Comparison of ENCODE assay signal across 25 mouse cellular contexts in the genomic region with DNA sequence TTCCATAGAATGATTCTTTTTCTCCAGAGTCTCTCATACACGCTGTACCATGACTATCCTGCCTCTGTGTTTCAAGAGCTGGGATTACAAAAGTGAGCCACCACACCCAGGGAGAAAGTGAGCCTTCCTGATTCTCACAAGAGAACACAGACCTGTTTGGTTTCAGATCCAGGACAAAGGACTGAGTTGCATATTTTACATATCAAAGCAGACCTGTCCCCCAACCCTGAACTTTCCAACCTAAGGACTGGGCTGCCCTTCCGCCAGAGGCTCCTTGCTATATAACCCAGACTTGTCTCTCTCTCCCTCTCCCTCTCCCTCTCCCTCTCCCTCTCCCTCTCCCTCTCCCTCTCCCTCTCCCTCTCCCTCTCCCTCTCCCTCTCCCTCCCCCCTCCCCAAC.
DNase-seq lines count a peak whose midpoint lies in the region; ATAC-seq lines count a peak whose summit lies in the region.
"Had no signal": no experiment of that assay in that cellular context is flagged by ENCODE, and none has a peak within 500 bp of the region (broad histone marks: within the 10 kb centered on the region; RNA-seq: fewer than 3 reads in every experiment).

No protein-coding gene starts in this region.

- H3K4me2 ChIP-seq in forebrain, embryonic 12.5 days = no peak overlapping the region
- H3K4me2 ChIP-seq: embryonic facial prominence, embryonic 13.5 days; embryonic facial prominence, embryonic 15.5 days; forebrain, embryonic 13.5 days; forebrain, embryonic 15.5 days had no signal

- H3K27me3 ChIP-seq in forebrain, embryonic 12.5 days = no peaks in the 10 kb centered on the region
- H3K27me3 ChIP-seq: embryonic facial prominence, embryonic 13.5 days; embryonic facial prominence, embryonic 15.5 days; forebrain, embryonic 13.5 days; forebrain, embryonic 15.5 days; Patski had no signal

- no peaks in the 10 kb centered on the region for H3K4me1 ChIP-seq in forebrain, embryonic 12.5 days
- H3K4me1 ChIP-seq: embryonic facial prominence, embryonic 13.5 days; embryonic facial prominence, embryonic 15.5 days; forebrain, embryonic 10.5 days; forebrain, embryonic 13.5 days; forebrain, embryonic 15.5 days had no signal

- H3K9me3 ChIP-seq in forebrain, embryonic 12.5 days = no peaks in the 10 kb centered on the region
- H3K9me3 ChIP-seq: embryonic facial prominence, embryonic 13.5 days; embryonic facial prominence, embryonic 15.5 days; forebrain, embryonic 10.5 days; forebrain, embryonic 13.5 days; forebrain, embryonic 15.5 days had no signal

- peak; percentile 86 for DNase-seq in ES-CJ7 (ENCODE audit: low read depth, low spot score)
- peak; percentile 77 for DNase-seq in R1 (ENCODE audit: low read depth, low spot score)
- peak; percentile 87 for DNase-seq in ZHBTc4 (ENCODE audit: low read depth, low spot score)
- no peak for DNase-seq in gastrocnemius, postnatal 4 days (ENCODE audit: low spot score in 2 of 2)
- DNase-seq in left cerebral cortex, adult 9 months (ENCODE audit: low spot score in 2 of 2) = no peak
- DNase-seq: adrenal gland, adult 2 months; adrenal gland, postnatal 10 days; adrenal gland, postnatal 25 days; cerebellum, adult 11 months; cerebellum, adult 18-20 months; cerebellum, adult 8-10 months; cerebellum, adult 9-11 months; cerebellum, postnatal 14 days; cerebellum, postnatal 36 days; embryo, embryonic 11 days; forebrain, postnatal 0 days had no signal

- 19% methylated on average over 2 of the region's 2 CpGs for WGBS in forebrain, embryonic 12.5 days

- no peak for ATAC-seq in forebrain, embryonic 12.5 days (ENCODE audit: low FRiP score)
- ATAC-seq: forebrain, embryonic 13.5 days; forebrain, embryonic 15.5 days; forebrain, postnatal 0 days; Patski had no signal

- H3K9ac ChIP-seq in forebrain, embryonic 12.5 days = no peak overlapping the region
- H3K9ac ChIP-seq: embryonic facial prominence, embryonic 13.5 days; embryonic facial prominence, embryonic 15.5 days; forebrain, embryonic 13.5 days; forebrain, embryonic 15.5 days; forebrain, postnatal 0 days had no signal

- no peak overlapping the region for H3K27ac ChIP-seq in forebrain, embryonic 12.5 days
- H3K27ac ChIP-seq: embryonic facial prominence, embryonic 13.5 days; embryonic facial prominence, embryonic 15.5 days; forebrain, embryonic 10.5 days; forebrain, embryonic 13.5 days; forebrain, embryonic 15.5 days had no signal

- H3K4me3 ChIP-seq in forebrain, embryonic 12.5 days (replicated peaks) = no peak overlapping the region
- H3K4me3 ChIP-seq: embryonic facial prominence, embryonic 13.5 days; embryonic facial prominence, embryonic 15.5 days; erythroblast, embryonic 14.5 days; forebrain, embryonic 10.5 days; forebrain, embryonic 13.5 days; forebrain, embryonic 15.5 days had no signal

- no peaks in the 10 kb centered on the region for H3K36me3 ChIP-seq in forebrain, embryonic 12.5 days (replicated peaks)
- H3K36me3 ChIP-seq: embryonic facial prominence, embryonic 13.5 days; embryonic facial prominence, embryonic 15.5 days; forebrain, embryonic 10.5 days; forebrain, embryonic 15.5 days; G1E had no signal

Comparison
In these comparisons a context has a peak if more than half of its experiments do, and no peak if none do; other contexts are left out.
1. DNase-seq: peak in ES-CJ7 (single experiment), R1 (single experiment) and ZHBTc4 (single experiment); none in gastrocnemius, postnatal 4 days (0 of 2) and left cerebral cortex, adult 9 months (0 of 2).